8 mouse cellular contexts compared by ENCODE assay signal in genomic region chr14:46831295-46831694, GRCm38 (mm10). TPM values are rescaled to one million over a fixed set of nuclear protein-coding genes. Genes with fewer than 3 reads are reported as not detected.
A peak's percentile ranks its signal among the peaks of the same experiment; 100 is the strongest.
DNase-seq lines count a peak whose midpoint lies in the region; ATAC-seq and TF ChIP-seq lines count a peak whose summit lies in the region.

No protein-coding gene starts in this region.

- peak; percentile 4; the same call in 1 of the 2 replicates for ATAC-seq in erythroid progenitor cell, adult 5-6 weeks (replicated peaks; ENCODE audit: low FRiP score, poor library complexity, severe bottlenecking)
- ATAC-seq in intestine, embryonic 14.5 days (replicated peaks; ENCODE audit: low FRiP score, low TSS enrichment, low read depth), result 0 out of 2 replicates have a peak, but pooled peaks have one; percentile 17
- ATAC-seq in neural tube, embryonic 12.5 days (ENCODE audit: low FRiP score, low read depth), result no peak

- WGBS in spleen, adult 2 months, result 3% methylated on average over 4 of the region's 4 CpGs
- 6% methylated on average over 4 of the region's 4 CpGs for WGBS in intestine, embryonic 14.5 days
- 8% methylated on average over 4 of the region's 4 CpGs for WGBS in neural tube, embryonic 12.5 days

- H3K9me3 ChIP-seq in intestine, embryonic 14.5 days (ENCODE audit: control insufficient read depth, low read length), result no peaks in the 10 kb centered on the region
- H3K9me3 ChIP-seq in neural tube, embryonic 12.5 days, result no peaks in the 10 kb centered on the region

- H3K4me1 ChIP-seq in spleen, adult 2 months (ENCODE audit: control insufficient read depth, insufficient read depth, insufficient read length), result no peaks in the 10 kb centered on the region; the same call in 1 of the 2 replicates
- peaks cover 11% of the 10 kb centered on the region; the same call in 1 of the 2 replicates for H3K4me1 ChIP-seq in intestine, embryonic 14.5 days (replicated peaks; ENCODE audit: control insufficient read depth, insufficient read depth, low read length)
- peaks cover 6% of the 10 kb centered on the region for H3K4me1 ChIP-seq in neural tube, embryonic 12.5 days

- peak overlapping the region; percentile 72 for H3K9ac ChIP-seq in intestine, embryonic 14.5 days (ENCODE audit: low read length)
- H3K9ac ChIP-seq in neural tube, embryonic 12.5 days, result peak overlapping the region; percentile 81; the same call in 1 of the 2 replicates

- H3K4me2 ChIP-seq in intestine, embryonic 14.5 days (ENCODE audit: low read length), result peak overlapping the region; percentile 78
- H3K4me2 ChIP-seq in neural tube, embryonic 12.5 days (replicated peaks), result peak overlapping the region; percentile 90

- peaks cover 2% of the 10 kb centered on the region for H3K27me3 ChIP-seq in spleen, adult 2 months (ENCODE audit: control insufficient read depth, insufficient read depth, low read length)
- H3K27me3 ChIP-seq in intestine, embryonic 14.5 days (replicated peaks; ENCODE audit: control insufficient read depth, insufficient read depth, low read length), result no peaks in the 10 kb centered on the region
- H3K27me3 ChIP-seq in neural tube, embryonic 12.5 days (replicated peaks), result no peaks in the 10 kb centered on the region

- H3K36me3 ChIP-seq in spleen, adult 2 months (ENCODE audit: control insufficient read depth, insufficient read depth, low read length), result no peaks in the 10 kb centered on the region
- no peaks in the 10 kb centered on the region for H3K36me3 ChIP-seq in intestine, embryonic 14.5 days (ENCODE audit: control insufficient read depth, insufficient read depth, low read length)
- no peaks in the 10 kb centered on the region for H3K36me3 ChIP-seq in neural tube, embryonic 12.5 days

- TF ChIP-seq POLR2A in spleen, adult 2 months (IDR thresholded peaks at IDR 0.05; ENCODE audit: low read depth, low read length), result no peak

- peak overlapping the region; percentile 11; the same call in 1 of the 2 replicates for H3K27ac ChIP-seq in spleen, adult 2 months (ENCODE audit: insufficient read depth, low read length)
- H3K27ac ChIP-seq in intestine, embryonic 14.5 days (ENCODE audit: low read depth), result peak overlapping the region; percentile 75
- H3K27ac ChIP-seq in neural tube, embryonic 12.5 days, result no peak overlapping the region

- no peak for TF ChIP-seq CTCF in spleen, adult 2 months (IDR thresholded peaks at IDR 0.05; ENCODE audit: extremely low read depth, insufficient read depth, insufficient read length, insufficient replicate concordance)

- DNase-seq in spleen, adult 2 months (ENCODE audit: low read depth in 1 of 2, low spot score in 2 of 2), result peak in 1 of 2 experiments; percentile 5
- DNase-seq in spleen, postnatal 36 days (ENCODE audit: low spot score in 2 of 2), result no peak
- no peak for DNase-seq in intestine, embryonic 14.5 days (ENCODE audit: low spot score)
- no peak for DNase-seq in urinary bladder, postnatal 36 days (ENCODE audit: low spot score in 2 of 2)
- no peak for DNase-seq in urinary bladder, postnatal 10 days (ENCODE audit: low spot score)
- DNase-seq in cerebellum, adult 8-10 months, result no peak

- peak overlapping the region; percentile 80 for H3K4me3 ChIP-seq in spleen, adult 2 months (ENCODE audit: extremely low read depth, insufficient read depth, insufficient read length)
- H3K4me3 ChIP-seq in intestine, embryonic 14.5 days (ENCODE audit: low read depth, low read length), result peak overlapping the region; percentile 86
- H3K4me3 ChIP-seq in neural tube, embryonic 12.5 days, result peak overlapping the region; percentile 82

RNA-seq across cellular contexts. Expression of gene Cgrrf1, which starts 0.6 kb away (rescaled TPM):
- polyA plus RNA-seq in spleen, adult 2 months (2012; rRNA removed), result 6.5 and 7.3 TPM in 2 replicates
- total RNA-seq in erythroid progenitor cell, adult 5-6 weeks (2015; ENCODE audit: low replicate concordance), result 47.4 and 49.4 TPM in 2 replicates
- total RNA-seq in erythroid progenitor cell, adult 5-6 weeks (2017; ENCODE audit: low replicate concordance), result 51.3 and 56.2 TPM in 2 replicates
- polyA plus RNA-seq in intestine, embryonic 14.5 days (2014; fragmentation: Nextera tagmentation; extraction: Ambion mirVana), result 25.3 and 28.6 TPM in 2 replicates
- polyA plus RNA-seq in neural tube, embryonic 12.5 days (2016; fragmentation: Nextera tagmentation; extraction: Ambion mirVana), result 23.2 and 28.2 TPM in 2 replicates

RNA-seq across cellular contexts. Expression of gene Gmfb, which starts 9.3 kb away (rescaled TPM):
- polyA plus RNA-seq in spleen, adult 2 months (2012; rRNA removed), result 6.9 and 7.5 TPM in 2 replicates
- total RNA-seq in erythroid progenitor cell, adult 5-6 weeks (2015; ENCODE audit: low replicate concordance), result 19.3 and 24.5 TPM in 2 replicates
- 19.0 and 31.4 TPM in 2 replicates for total RNA-seq in erythroid progenitor cell, adult 5-6 weeks (2017; ENCODE audit: low replicate concordance)
- polyA plus RNA-seq in intestine, embryonic 14.5 days (2014; fragmentation: Nextera tagmentation; extraction: Ambion mirVana), result 58.5 and 66.5 TPM in 2 replicates
- 96.7 and 106 TPM in 2 replicates for polyA plus RNA-seq in neural tube, embryonic 12.5 days (2016; fragmentation: Nextera tagmentation; extraction: Ambion mirVana)

RNA-seq across cellular contexts. Expression of gene Cnih1, which starts 43.1 kb away (rescaled TPM):
- 28.2 and 32.3 TPM in 2 replicates for polyA plus RNA-seq in spleen, adult 2 months (2012; rRNA removed)
- total RNA-seq in erythroid progenitor cell, adult 5-6 weeks (2015; ENCODE audit: low replicate concordance), result 64.9 and 83.0 TPM in 2 replicates
- 31.4 and 51.3 TPM in 2 replicates for total RNA-seq in erythroid progenitor cell, adult 5-6 weeks (2017; ENCODE audit: low replicate concordance)
- 207 and 215 TPM in 2 replicates for polyA plus RNA-seq in intestine, embryonic 14.5 days (2014; fragmentation: Nextera tagmentation; extraction: Ambion mirVana)
- polyA plus RNA-seq in neural tube, embryonic 12.5 days (2016; fragmentation: Nextera tagmentation; extraction: Ambion mirVana), result 194 and 198 TPM in 2 replicates

RNA-seq across cellular contexts. Expression of gene Samd4, which starts 51.4 kb away (rescaled TPM):
- polyA plus RNA-seq in spleen, adult 2 months (2012; rRNA removed), result 3.6 and 3.7 TPM in 2 replicates
- total RNA-seq in erythroid progenitor cell, adult 5-6 weeks (2015; ENCODE audit: low replicate concordance), result 2.9 and 3.8 TPM in 2 replicates
- 0.45 and 2.2 TPM in 2 replicates for total RNA-seq in erythroid progenitor cell, adult 5-6 weeks (2017; ENCODE audit: low replicate concordance)
- 4.4 and 4.9 TPM in 2 replicates for polyA plus RNA-seq in intestine, embryonic 14.5 days (2014; fragmentation: Nextera tagmentation; extraction: Ambion mirVana)
- 3.9 and 4.7 TPM in 2 replicates for polyA plus RNA-seq in neural tube, embryonic 12.5 days (2016; fragmentation: Nextera tagmentation; extraction: Ambion mirVana)
